Mouse (Mus musculus) kidney, postnatal 36 days (tissue): ENCODE data around the gene Nuak1.

Experiments used
- DNase-seq, 2 experiments: peaks; one replicate each; pipeline ENCODE4 v3.0.0; 2021 to 2022; ENCODE audit warnings: mixed read lengths in 2 of 2

Nuak1 gene

DNA sequence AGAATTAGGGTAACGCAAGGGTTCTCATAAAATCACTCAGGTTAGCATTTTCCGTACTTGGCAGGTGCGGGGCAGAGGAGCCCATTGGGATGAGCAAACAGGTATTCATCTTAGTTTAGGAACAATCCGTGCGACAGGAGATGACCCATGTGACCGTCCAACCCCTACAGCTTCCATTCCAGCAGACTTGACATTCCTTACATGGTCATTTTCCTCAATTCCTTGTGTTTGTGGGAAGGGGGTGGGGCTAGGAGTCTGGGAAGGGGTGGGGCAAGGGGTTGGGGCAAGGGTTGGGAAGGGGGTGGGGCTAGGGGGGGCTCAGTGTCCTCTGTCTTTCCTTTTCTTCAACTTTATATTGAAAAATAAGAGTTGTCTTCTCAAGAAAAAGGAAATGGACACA lies 6.3 kb upstream of the Nuak1 start:
- DNase-seq = no peak

DNA sequence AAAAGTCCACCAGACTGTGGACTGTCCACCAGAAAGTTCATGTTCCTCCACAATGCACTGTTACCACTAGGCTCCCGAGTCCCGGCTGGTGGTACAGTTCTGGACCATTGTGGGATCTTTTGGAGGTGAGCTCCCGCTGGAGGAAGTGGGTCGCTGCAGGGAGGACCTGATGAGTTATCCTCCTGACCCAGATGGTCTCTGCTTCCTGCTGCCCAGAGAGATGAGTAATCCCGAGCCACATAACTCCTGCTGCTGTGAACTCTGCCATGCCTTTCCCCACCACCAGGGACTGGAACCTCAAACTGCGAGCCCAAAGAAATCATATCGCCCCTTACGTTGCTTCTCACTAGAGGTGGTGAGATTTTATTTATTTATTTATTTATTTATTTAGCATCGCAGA lies 4.0 kb upstream of the Nuak1 start:
- DNase-seq = no peak

DNA sequence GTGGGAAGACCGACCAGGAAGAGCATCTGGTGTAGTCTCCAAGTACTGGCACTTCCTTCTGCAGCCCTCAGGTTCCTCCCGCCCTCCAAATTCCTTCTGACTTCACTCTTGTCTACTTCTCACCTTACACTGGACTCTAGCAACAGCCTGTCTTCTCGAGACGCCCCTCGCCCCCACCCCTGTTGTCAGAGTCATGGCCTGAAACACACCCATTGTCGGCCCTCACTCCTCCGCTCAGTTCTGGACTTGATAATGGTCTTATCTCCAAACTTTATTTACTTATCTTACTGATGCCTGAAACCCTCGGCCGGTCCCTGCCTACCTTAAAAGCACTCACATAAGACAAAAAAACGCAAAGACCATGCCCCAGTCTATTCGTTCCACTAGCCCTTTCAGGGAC lies 1.4 kb upstream of the Nuak1 start:
- DNase-seq = no peak

DNA sequence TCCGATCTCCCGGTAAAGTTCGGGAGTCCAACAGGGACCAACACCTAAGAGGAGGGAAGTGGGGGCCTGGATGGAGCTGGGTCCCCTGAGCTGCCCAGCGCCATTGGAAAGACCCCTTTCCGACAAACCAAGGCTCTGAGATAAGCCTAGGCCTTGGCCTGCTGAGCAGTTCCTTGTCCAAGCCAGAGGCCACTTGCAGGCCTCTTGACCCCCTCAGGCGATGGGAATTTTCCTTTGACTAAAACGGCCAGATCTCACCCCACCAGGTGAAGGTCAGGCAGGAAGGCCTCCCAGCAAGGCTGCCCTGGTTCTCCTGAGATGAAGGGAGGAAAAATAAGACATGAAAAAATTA lies 1.0 kb upstream of the Nuak1 start:
- peak in 1 of 2 experiments; percentile 35 for DNase-seq

DNA sequence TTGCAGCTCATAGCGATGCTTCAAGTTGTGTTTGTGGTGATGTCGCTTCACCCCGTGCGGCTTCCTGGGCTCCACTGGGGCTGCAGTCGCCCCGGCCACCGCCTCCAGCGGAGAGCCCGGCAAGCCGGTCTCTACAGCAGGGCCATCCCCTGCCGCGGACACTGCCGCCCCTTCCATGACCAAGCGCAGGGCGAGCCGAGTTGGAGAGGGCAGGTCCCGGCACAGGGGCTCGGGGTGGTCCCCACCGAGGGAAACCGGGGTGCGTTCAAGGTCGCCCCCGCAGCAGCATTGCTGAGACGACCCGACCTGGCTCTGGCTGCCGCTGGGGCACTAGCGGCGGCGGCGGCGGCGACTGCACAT lies 236 bp downstream of the Nuak1 start:
- DNase-seq = no peak

DNA sequence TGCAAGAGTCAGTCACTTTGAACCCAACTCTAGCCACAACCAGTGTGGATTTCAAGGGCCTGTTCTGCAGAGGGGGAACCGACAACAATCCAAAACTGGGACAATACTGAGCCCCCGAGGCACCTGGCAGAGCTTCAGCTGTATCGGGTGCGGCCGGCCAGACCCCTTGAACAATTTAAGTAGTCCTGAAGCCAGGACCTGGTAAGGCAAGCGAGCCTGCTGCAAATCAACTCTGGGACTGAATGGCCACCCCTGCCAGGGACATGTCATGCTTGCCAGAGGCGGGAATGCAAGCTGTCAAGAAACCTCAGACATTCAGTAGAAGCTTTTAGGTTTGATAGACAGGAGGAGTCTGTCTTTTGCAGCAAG lies 1.2 kb downstream of the Nuak1 start:
- DNase-seq = peak in 1 of 2 experiments; percentile 33

DNA sequence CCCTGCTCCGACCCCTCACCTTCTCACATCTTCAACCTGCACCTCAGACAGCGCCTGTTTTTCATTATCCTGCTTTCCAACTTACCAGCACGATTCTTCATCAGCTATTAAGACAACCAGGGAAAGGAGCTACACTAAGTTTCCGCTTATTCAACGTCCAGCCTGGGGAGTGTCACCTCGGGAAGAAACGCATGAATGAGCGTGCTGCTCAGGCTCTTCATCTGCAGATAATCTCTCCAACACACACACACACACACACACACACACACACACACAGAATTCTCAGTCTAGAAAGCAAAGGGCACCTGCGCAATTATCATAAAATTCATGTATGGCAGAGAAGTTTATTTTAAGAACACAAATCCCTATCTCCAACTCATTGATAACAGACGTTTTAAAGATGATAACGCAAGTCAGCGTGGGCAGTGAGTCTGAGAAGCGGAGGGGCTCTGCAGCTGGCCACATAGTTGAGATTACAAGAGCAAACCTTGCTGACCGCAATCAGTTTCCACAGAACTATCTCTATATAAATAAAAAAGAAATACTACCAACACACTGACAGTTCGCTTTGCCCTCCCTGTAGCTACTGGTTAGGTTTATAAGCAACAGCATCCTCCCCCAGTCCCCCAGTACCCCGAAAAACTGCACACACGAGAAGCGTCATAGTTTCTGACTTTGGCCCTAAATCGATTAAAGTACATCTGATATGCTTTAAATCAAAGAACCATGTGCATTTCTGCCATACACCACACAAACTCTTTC lies 1.8 kb downstream of the Nuak1 start:
- DNase-seq = peak in 1 of 2 experiments; percentile 30

DNA sequence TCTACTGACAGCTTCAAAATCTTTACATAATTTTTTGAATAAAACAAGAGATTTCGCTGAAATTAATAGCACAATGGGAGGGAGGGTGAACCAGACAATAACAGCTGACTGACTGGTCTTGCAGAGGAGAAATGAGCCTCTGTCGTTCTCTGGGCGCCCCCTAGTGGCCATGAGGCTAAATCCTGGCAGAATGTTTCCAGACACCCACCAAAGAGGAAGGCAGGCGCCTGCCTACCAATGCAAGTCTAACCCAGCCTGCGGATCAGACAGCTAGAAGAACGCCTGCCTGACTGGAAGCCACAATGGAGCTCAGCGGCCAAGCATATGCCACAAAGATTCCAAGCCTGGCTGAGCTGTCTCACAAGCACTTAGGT lies 2.4 kb downstream of the Nuak1 start:
- peak; percentile 95 to 98 for DNase-seq

DNA sequence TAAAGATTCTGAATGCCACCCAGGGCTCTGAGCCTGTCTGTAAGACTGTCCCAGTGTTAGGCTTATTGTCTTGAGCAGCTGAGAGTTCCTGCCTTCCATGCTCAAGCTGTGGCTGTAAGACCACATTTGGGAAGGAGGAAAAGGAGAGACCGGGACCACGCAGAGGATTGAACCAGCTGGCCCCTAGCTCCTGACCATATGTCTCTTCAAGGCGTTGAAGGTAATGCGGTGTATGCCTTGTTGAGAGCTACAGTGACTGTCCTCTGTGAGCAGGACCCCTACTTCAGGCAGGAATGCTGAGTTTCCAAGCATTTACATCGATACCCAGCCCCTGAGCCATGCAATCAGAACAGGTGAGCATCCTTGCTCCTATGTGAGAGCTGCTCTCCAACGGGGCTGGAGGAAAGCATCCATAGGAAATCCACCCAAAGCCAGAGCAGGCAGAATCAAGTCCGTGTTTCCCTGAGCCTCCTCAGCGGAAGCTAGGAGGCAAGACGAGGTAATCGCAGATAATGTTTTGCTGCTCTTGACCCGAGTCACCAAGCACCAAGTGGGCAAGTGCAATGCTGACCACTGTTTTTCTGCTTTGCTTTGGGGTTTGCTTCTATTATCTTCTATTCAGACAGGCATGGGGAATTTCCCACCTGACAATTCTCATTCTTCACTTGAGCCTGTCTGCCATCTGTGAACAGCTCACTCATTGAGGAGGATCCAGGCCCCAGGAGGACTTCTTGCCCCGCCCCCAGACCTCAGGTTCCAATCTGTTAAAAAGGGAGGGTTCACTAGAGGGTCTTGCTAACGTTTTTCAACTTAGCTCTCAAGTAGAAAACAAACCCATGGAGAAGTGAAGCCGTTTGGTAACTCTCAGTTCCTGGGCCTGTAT lies 3.0 kb downstream of the Nuak1 start:
- DNase-seq = no peak

DNA sequence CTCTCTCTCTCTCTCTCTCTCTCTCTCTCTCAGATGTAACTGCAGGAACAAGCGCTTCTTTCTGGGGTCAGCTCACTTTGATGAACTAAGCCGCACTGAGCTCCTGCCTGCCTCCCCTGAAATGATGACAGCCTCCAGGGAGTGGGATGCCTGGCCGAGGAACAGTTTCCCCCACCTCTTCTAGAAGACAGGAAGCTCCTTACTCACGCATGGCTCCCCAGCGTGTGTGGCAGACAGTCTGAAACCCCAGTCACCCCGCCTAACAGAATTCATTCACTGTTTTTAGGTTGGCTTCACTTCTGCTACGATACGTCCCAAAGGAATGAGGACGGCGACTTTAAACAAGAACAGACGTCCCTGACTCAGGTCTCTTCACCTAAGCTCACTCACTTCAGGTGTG lies 4.5 kb downstream of the Nuak1 start:
- DNase-seq = no peak

DNA sequence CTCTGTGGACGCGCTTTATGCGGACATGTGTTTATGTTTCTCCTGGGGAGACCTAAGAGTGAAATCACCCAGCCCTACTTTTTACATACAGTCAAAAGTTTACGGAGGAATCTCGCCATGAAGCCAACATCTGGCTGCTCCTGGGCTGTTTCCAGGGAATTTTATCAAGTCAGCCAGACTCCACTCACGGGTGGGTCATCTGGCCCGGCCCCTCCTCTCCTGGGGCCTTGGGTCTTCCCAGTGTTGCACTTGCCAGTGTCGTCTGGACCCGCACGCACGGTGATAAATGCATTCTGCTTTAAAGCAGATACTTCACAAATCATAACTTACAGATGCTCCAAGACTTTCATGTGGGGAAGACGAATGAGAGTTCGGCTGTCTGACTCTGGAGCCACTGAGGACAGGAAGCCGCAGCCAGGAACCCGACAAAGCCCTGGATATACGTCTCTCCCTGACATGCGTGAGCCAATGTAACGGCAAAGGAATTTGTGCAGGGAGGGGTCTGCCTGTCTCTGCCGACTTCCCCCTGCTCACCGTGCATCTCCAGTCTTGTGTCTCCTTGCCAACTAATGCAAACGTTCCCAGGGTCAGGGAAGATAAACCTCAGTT lies 7.1 kb downstream of the Nuak1 start:
- no peak for DNase-seq

DNA sequence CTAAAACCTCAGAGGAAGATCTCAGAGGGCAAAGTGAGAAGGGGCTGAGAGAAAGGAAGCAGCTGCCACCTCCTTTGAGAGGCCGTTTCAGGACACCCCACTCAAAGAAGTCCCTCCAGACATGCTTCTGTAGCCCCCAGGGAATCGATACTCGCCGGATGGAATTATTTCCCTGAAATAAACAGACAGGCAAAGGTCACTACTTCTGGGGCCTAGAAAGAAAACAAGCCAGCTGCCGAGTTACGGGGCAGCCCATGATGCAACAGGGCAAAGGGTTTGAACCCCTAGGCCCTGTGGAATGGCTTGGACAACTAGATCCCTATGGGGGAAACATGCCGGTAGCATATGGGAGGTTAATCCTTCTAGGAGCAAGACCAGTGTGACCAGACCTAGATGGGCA lies 16.0 kb downstream of the Nuak1 start:
- DNase-seq = peak; percentile 53 to 63

DNA sequence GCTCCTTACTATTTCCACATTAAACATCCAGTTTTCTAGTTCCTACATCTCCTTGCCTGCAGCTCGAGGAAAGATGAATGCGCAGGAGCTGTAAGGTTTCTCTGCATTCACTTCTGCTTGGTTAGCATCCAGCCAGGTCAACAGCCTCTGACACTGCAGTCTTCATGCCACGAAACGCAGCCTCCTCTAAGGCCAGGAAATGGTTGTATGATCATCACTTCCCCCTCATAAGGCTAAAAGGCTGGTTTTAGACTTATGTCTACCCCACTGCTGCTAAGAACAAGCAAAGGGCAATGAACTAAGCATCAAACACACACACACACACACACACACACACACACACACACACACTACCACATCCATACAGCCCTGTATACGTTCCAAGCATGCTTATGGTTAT lies 16.5 kb downstream of the Nuak1 start:
- no peak for DNase-seq

DNA sequence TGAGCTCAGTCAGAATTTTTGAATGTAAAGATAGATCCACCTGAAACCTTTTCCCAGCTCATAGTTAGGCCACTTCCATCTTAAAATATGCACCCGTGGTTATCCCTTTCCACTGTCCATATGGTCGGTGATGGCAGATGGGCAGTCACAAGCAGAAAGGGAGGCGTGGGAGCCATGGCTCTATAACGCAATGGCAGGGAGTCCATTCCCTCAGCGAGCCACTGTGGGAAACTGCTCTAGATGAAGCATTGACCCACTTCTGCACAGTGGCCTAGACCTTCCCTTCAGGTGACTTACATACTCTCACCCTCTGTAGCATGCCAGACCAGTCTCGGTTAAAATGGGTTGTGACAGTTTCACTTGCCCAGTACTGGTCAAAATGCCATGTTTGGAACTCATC lies 19.8 kb downstream of the Nuak1 start:
- no peak for DNase-seq

DNA sequence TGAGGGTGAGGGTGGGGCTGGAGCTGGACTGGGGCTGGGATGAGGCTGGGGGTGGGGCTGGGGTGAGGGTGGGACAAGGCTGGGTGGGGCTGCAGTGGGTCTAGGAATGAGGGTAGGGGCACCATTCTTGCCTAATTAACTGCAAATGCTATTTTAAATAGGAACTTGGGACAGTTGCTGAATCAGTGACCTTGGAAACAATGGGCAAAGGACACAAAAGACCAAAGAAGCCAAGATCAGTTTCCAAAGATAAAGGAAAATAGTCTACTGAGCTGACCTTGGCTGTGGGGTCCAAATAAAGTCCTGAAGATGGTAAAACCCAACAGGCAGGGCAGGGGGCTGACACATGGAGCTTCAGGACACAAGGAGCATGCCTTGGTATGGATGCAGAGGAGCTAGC lies 22.0 kb downstream of the Nuak1 start:
- DNase-seq = no peak

DNA sequence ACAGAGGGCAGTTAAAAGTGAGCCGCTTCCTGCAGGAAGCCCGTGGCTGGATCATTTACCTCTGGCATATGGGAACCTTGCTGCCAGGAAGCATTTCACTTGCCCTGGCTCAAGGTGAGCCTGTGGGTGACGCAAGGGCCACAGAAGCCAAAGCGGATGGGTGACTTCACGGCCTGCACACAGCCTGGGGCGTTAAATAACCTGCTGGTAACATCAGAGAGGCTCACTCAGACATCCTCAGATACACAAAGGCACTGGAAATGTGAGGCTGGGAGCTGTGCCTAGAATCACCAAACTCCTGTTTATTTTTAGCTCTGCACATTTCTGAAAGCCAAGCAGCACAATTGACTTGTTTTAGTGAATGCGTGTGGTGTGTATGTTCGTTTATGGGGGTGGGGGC lies 23.6 kb downstream of the Nuak1 start:
- peak in 1 of 2 experiments; percentile 32 for DNase-seq

DNA sequence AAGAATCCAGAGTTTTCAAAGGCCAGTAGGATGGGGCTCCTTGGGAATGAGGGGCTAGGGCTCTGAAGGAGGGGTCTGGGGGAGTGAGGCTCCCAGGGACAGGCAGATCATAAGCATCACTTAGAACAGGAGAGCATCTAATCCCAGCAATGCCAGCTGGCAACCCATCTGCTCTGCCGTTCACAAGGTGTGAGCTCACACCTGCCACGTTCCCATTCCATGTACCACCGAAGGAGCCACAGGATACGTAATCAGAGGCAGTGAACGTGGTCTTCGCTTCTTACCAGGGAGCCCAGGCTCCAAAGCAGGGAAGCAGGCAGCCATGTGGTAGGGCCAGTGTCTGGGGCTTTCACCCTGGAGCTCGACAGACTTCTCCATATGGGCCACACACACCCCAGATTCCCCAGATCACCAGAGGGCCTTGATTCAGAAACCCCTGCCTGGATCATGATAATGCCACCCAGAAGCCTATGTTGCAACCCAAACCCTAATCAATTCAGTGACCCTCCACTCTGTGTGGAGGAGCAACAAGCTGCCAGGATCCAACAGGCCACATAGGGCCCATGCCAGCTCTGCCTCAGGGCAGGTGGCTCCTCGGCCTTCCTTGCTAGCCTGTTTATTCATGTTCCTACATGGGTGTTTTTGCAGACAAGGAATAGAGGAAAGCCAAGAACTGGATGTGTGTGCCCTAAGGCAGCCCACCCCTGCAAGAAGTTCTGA lies 25.3 kb downstream of the Nuak1 start:
- no peak for DNase-seq

DNA sequence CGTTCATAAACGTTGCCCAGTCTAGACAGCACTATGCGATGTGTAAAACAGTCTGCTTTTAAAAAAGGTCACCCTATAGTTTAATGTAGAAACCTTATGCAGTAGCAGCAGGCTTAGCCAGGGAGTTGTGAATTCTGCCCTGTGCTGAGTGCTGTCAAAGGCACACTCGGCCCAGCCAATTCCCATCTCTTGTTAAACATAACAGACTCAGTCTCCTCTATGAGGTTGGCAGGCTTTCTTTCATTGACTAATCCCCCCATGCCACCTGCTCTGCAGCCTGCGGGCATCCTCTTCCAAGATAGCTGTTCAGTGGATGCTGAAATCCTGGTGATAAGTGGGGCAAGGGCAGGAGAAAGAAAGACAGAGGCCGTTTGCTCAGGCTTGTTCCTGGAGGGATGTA lies 27.1 kb downstream of the Nuak1 start:
- no peak for DNase-seq

DNA sequence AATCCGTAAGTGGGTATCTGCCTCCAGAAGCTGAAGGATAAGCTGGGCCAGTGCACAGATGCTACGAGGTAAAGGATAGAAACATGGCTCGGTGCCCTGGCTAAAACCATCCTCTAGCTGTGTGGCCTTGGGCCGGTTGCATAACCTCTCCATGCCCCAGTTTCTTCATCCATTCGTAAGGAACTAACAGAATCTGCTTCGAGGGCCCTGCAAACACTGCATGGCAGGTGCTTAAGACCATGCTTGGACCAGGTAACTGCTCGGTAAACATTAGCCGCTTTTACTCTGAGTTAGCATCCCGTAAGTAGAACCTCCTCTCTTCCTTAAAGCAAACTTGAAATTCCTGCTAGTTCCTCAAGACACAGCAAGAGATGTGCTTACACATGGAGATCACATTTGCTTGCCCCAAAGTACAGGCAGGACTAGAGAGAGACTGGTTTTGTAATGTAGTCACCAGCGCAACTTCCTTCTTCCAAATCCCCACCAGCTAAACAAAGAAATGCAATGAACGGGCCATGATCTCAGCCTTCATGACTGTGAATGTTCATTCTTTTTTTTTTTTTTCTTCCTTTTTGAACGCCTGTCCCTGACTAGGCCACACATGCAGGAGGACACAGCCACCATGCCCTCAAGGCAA lies 28.0 kb downstream of the Nuak1 start:
- DNase-seq = peak in 1 of 2 experiments; percentile 45

DNA sequence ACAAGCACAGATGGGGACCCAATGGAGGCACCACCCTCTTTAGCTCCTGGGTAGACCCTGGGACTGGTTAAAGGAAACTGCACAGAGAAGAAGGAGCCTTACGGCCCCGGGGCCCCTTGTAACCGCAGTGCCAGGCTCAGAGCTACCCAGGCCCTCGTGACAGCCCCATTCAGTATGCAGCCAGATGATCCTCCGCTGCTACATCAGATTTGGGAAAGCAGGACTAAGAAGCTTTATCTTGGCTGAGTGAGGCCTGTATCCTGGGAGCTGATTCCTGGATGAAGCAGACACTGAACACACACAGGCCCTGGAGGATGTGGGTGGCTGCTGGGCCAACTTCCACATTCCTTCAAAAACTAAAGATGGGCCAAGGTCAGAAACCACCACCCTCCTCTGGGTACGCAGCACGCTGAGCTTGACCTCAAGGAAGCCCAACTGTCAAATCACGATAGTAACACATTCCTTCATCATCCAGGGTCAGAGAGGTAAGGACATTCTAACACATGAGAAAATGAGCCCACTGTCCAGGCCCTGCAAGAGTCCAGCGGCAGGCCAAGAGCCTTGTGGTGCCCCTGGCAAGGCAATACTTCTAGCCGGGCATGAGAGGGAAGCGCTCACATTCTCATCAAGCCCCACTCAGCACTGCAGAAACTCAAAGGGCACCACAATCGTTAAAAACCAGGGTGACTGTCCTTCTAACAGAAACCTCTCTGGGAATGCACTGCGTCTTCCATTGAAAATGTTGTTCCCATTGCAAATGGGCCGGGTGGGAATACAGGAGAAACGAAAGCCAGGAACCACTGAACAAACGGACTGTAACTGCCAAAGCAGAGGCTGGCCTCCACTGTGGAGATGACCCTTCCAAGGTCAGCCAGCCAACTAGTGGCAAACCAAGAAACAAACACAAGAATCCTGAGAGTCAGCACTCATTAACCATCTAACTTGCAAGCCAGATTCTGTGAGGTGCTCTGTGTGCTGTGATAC lies 29.0 kb downstream of the Nuak1 start:
- peak; percentile 57 to 70 for DNase-seq

DNA sequence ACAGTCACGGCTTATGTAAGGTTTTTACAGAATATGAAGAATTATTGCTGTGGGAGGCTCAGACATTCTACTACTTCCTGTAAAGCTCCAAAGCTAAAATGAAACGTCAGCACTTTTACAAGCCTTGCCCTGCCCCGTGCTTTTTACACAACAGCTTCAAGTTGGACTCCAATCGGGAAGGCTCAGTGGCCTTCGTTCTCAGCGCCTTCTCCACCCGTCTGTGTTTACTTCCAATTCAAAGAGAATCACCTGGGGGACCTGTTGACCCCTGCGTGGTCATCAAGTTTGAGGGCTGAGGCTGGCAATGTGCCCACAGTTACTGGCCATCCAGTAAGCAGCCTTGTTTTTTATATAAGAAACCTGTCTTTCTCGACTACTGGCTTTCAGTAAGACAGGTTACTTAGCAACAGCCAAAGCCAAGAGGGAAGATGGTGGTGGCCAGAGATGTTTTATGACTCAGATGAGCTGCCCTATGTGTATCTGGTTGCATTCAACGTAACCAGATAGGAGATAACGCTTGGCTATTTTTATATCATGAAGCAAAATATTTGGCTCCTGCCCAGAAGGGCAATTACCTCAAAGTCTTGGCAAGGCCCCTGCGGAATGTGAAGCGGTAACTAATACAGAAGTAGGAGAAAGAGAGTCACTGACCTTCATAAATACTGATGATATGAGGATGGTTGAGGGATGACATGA lies 31.3 kb downstream of the Nuak1 start:
- DNase-seq = peak; percentile 47
